Comparison of ENCODE assay signal across 8 mouse cellular contexts in the genomic region with DNA sequence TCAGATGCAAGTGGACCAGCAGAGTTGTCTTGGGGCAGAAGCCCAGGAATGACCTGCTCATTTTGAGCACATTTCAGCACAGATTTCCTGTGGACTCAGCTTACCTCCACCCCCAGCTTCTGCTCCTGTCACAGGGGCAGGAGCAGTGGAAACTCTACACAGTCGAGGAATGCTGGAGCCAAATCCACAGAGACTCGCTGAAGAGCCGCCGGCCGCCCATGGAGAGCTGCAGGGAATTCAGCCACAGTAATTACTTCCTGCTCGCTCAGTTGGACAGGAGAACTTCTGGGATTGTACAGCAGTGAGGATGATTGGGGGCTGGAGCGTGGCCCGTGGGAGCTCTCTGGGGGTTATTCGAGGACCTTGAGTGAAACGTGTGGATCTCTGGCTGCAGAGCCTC. TPM values are rescaled to one million over a fixed set of nuclear protein-coding genes. Genes with fewer than 3 reads are reported as not detected.
DNase-seq lines count a peak whose midpoint lies in the region; ATAC-seq and TF ChIP-seq lines count a peak whose summit lies in the region.

No protein-coding gene starts in this region.

- no peak overlapping the region for H3K4me3 ChIP-seq in embryonic fibroblast, embryonic 13.5 days (ENCODE audit: insufficient read depth, low read length)
- no peak overlapping the region for H3K4me3 ChIP-seq in intestine, postnatal 0 days (ENCODE audit: low read depth, low read length)
- H3K4me3 ChIP-seq in midbrain, embryonic 13.5 days (replicated peaks): no peak overlapping the region

- ATAC-seq in intestine, postnatal 0 days: no peak
- ATAC-seq in midbrain, embryonic 13.5 days: no peak
- ATAC-seq in monocyte, adult 5-6 weeks (replicated peaks; ENCODE audit: insufficient number of reproducible peaks, low FRiP score, low TSS enrichment, poor library complexity, severe bottlenecking): no peak

- H3K9ac ChIP-seq in intestine, postnatal 0 days (ENCODE audit: low read depth, low read length): no peak overlapping the region
- H3K9ac ChIP-seq in midbrain, embryonic 13.5 days (replicated peaks): no peak overlapping the region

- WGBS in intestine, postnatal 0 days: 36% methylated on average over 10 of the region's 10 CpGs
- WGBS in midbrain, embryonic 13.5 days: 19% methylated on average over 10 of the region's 10 CpGs

- no peak for TF ChIP-seq POLR2A in embryonic fibroblast, embryonic 13.5 days (IDR thresholded peaks at IDR 0.05; ENCODE audit: low read depth, low read length)

- peak; percentile 46 to 47 for DNase-seq in heart, adult 18-20 months
- DNase-seq in heart, postnatal 36 days: no peak
- DNase-seq in 3T3-L1 (ENCODE audit: low read depth, low spot score): peak; percentile 35
- no peak for DNase-seq in thymus, postnatal 0 days (ENCODE audit: low spot score)

- peak overlapping the region; percentile 94 for H3K4me2 ChIP-seq in intestine, postnatal 0 days (replicated peaks; ENCODE audit: low read depth)
- H3K4me2 ChIP-seq in midbrain, embryonic 13.5 days (replicated peaks): no peak overlapping the region

- H3K27ac ChIP-seq in embryonic fibroblast, embryonic 13.5 days (ENCODE audit: insufficient read depth, low read length): 0 out of 2 replicates have a peak overlapping the region, but pooled peaks have one; percentile 1
- 0 out of 2 replicates have a peak overlapping the region, but pooled peaks have one; percentile 4 for H3K27ac ChIP-seq in intestine, postnatal 0 days (ENCODE audit: low read depth, low read length)
- H3K27ac ChIP-seq in midbrain, embryonic 13.5 days: no peak overlapping the region

- peaks cover 13% of the 10 kb centered on the region for H3K4me1 ChIP-seq in embryonic fibroblast, embryonic 13.5 days (ENCODE audit: control insufficient read depth, insufficient read depth, low read length)
- H3K4me1 ChIP-seq in intestine, postnatal 0 days (replicated peaks; ENCODE audit: control insufficient read depth, insufficient read depth, low read length): peaks cover 18% of the 10 kb centered on the region
- peaks cover 25% of the 10 kb centered on the region for H3K4me1 ChIP-seq in midbrain, embryonic 13.5 days (replicated peaks)

- intact Hi-C loops in heart, postnatal 36 days (cut with DNase I): loop anchor here (2.0 kb wide), 3 partner anchors 14 to 38 kb away; no protein-coding TSS in a partner anchor

- 0 out of 2 replicates have a peak, but pooled peaks cover 3% of the 10 kb centered on the region for H3K36me3 ChIP-seq in intestine, postnatal 0 days (ENCODE audit: control insufficient read depth, insufficient read depth)
- no peaks in the 10 kb centered on the region for H3K36me3 ChIP-seq in midbrain, embryonic 13.5 days

- H3K9me3 ChIP-seq in intestine, postnatal 0 days (ENCODE audit: control insufficient read depth): no peaks in the 10 kb centered on the region
- no peaks in the 10 kb centered on the region for H3K9me3 ChIP-seq in midbrain, embryonic 13.5 days

- no peak for TF ChIP-seq CTCF in embryonic fibroblast, embryonic 13.5 days (IDR thresholded peaks at IDR 0.05; ENCODE audit: borderline replicate concordance, insufficient read depth, low read length)
- TF ChIP-seq CTCF in intestine, postnatal 0 days (IDR thresholded peaks at IDR 0.05; ENCODE audit: low read depth): no peak

- no peaks in the 10 kb centered on the region for H3K27me3 ChIP-seq in intestine, postnatal 0 days (replicated peaks; ENCODE audit: control insufficient read depth, insufficient read depth, low read length)
- peaks cover 66% of the 10 kb centered on the region for H3K27me3 ChIP-seq in midbrain, embryonic 13.5 days

RNA-seq across cellular contexts. Expression of a gene that starts 3.0 kb away (rescaled TPM):
- total RNA-seq in heart, adult 18-20 months (2021): 10 to 100 TPM; 19.5 to 22.9 TPM
- total RNA-seq in heart, postnatal 36 days (2021): 10 to 100 TPM; 21.1 to 25.9 TPM
- polyA plus RNA-seq in embryonic fibroblast, embryonic 13.5 days (2011; ENCODE audit: insufficient read length, low read depth, missing spikeins): 64.4 and 125 TPM in 2 replicates
- 101 and 105 TPM in 2 replicates for polyA plus RNA-seq in intestine, postnatal 0 days (2015; fragmentation: Nextera tagmentation; extraction: Ambion mirVana)
- polyA plus RNA-seq in thymus, postnatal 0 days (2015; fragmentation: Nextera tagmentation; extraction: Ambion mirVana): 19.9 and 22.7 TPM in 2 replicates
- polyA plus RNA-seq in midbrain, embryonic 13.5 days (2015; fragmentation: Nextera tagmentation; extraction: Ambion mirVana): 4.0 and 4.8 TPM in 2 replicates
- 73.8 to 154 TPM (median 152 TPM) in 3 replicates for total RNA-seq in monocyte, adult 5-6 weeks (2017)

Comparison
In these comparisons a context has a peak if more than half of its experiments do, and no peak if none do; other contexts are left out.
1. DNase-seq: peak in heart, adult 18-20 months (2 of 2) and 3T3-L1 (single experiment); none in heart, postnatal 36 days (0 of 2) and thymus, postnatal 0 days (single experiment).